8 mouse cellular contexts compared by ENCODE assay signal in the genomic region with DNA sequence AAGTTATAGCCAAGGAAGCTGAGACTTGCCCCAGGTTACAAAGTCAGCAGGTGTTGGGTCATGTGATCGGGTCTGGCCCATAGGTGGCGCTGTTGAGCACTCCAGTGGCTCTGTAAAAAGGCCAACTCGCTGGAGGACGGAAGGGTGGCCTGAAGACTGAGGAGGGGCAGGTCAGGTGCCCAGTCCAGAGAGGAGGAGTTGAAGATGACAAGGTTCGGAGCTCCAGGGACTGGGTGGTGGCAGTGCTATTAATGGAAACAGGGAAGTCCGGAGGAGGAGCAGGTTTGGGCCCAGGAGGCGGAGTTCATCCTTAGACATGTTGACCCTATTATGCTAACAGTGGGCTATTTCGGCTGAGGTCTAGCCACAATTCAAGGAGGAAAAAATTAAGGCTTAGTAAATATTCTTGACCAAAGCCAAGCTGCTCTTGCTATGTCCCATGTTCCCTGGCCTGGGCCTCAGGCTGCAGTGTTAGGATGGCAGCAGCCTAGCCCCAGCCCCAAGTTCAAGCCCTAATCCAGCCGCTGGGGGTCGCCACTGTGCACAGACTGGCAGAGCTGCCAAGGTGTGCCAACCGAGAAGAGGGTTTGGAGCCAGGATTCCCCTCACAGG.
DNase-seq lines count a peak whose midpoint lies in the region; ATAC-seq and TF ChIP-seq lines count a peak whose summit lies in the region.

No protein-coding gene starts in this region.

- no peak overlapping the region for H3K27ac ChIP-seq in MEL (ENCODE audit: control insufficient read depth, low read depth, low read length)
- H3K27ac ChIP-seq in hindbrain, embryonic 10.5 days = peak overlapping the region; percentile 74
- peak overlapping the region; percentile 70 for H3K27ac ChIP-seq in lung, embryonic 15.5 days

- H3K4me2 ChIP-seq in lung, embryonic 15.5 days = peak overlapping the region; percentile 39

- peak; percentile 68 for TF ChIP-seq RAD21 in MEL (IDR thresholded peaks at IDR 0.05; ENCODE audit: low read depth, low read length)

- peak overlapping the region; percentile 62 for H3K9ac ChIP-seq in MEL (ENCODE audit: control insufficient read depth, low read depth, low read length, poor library complexity, severe bottlenecking)
- H3K9ac ChIP-seq in lung, embryonic 15.5 days = no peak overlapping the region

- DNase-seq in MEL (ENCODE audit: low read depth, low spot score) = peak; percentile 91
- peak; percentile 89 to 94 for DNase-seq in cerebellum, adult 18-20 months
- DNase-seq in forelimb bud, embryonic 11.5 days (ENCODE audit: low read depth, low spot score) = peak; percentile 83
- DNase-seq in hindbrain, embryonic 10.5 days (ENCODE audit: low spot score) = peak; percentile 84
- DNase-seq in layer of hippocampus, adult 8-10 months (ENCODE audit: low spot score in 2 of 2) = peak; percentile 81
- peak; percentile 64 to 71 for DNase-seq in thymus, adult 18-20 months

- H3K36me3 ChIP-seq in MEL (ENCODE audit: control insufficient read depth in 1 of 2, insufficient read depth in 2 of 2, low read length in 2 of 2) = no peaks in the 10 kb centered on the region
- H3K36me3 ChIP-seq in hindbrain, embryonic 10.5 days = peaks cover 6% of the 10 kb centered on the region; the same call in 1 of the 2 replicates
- no peaks in the 10 kb centered on the region for H3K36me3 ChIP-seq in lung, embryonic 15.5 days

- peak overlapping the region; percentile 51 to 66 for H3K4me3 ChIP-seq in MEL (ENCODE audit: control insufficient read depth in 1 of 2, insufficient read depth in 1 of 2, low read depth in 2 of 2, low read length in 2 of 2)
- peak overlapping the region; percentile 16; the same call in 1 of the 2 replicates for H3K4me3 ChIP-seq in hindbrain, embryonic 10.5 days
- 0 out of 2 replicates have a peak overlapping the region, but pooled peaks have one; percentile 8 for H3K4me3 ChIP-seq in lung, embryonic 15.5 days

- H3K79me2 ChIP-seq in MEL (ENCODE audit: control insufficient read depth, insufficient read depth, low read length, poor library complexity) = no peaks in the 10 kb centered on the region

- WGBS in hindbrain, embryonic 10.5 days = 19% methylated on average over 11 of the region's 11 CpGs
- 16% methylated on average over 11 of the region's 11 CpGs for WGBS in lung, embryonic 15.5 days

- ATAC-seq in lung, embryonic 15.5 days (ENCODE audit: borderline replicate concordance, extremely low read depth, low FRiP score, low TSS enrichment) = peak; percentile 40; the same call in 1 of the 2 replicates
- peak; percentile 63 for ATAC-seq in neutrophil, adult 5-6 weeks (ENCODE audit: extremely low read depth, insufficient number of reproducible peaks, low FRiP score, poor library complexity, severe bottlenecking)

- no peaks in the 10 kb centered on the region for H3K27me3 ChIP-seq in MEL (ENCODE audit: control insufficient read depth in 1 of 2, insufficient read depth in 2 of 2, low read length in 2 of 2)
- H3K27me3 ChIP-seq in hindbrain, embryonic 10.5 days (ENCODE audit: insufficient read depth, poor library complexity, severe bottlenecking) = peaks cover 9% of the 10 kb centered on the region; the same call in 1 of the 2 replicates
- H3K27me3 ChIP-seq in lung, embryonic 15.5 days = no peaks in the 10 kb centered on the region

- TF ChIP-seq EP300 in MEL (IDR thresholded peaks at IDR 0.05; ENCODE audit: low read depth in 1 of 2, low read length in 2 of 2) = no peak

- TF ChIP-seq CTCF in MEL (IDR thresholded peaks at IDR 0.05 in 2 of 3, conservative IDR thresholded peaks at IDR 0.05 in 1 of 3; ENCODE audit: control insufficient read depth in 1 of 3, insufficient read depth in 1 of 3, low read depth in 2 of 3, low read length in 3 of 3, poor library complexity in 1 of 3, severe bottlenecking in 1 of 3) = peak; percentile 92 to 99 (median 98)

- no peaks in the 10 kb centered on the region for H3K4me1 ChIP-seq in MEL (ENCODE audit: control insufficient read depth in 1 of 2, insufficient read depth in 2 of 2, low read length in 2 of 2)
- peaks cover 66% of the 10 kb centered on the region for H3K4me1 ChIP-seq in hindbrain, embryonic 10.5 days (replicated peaks)
- peaks cover 40% of the 10 kb centered on the region for H3K4me1 ChIP-seq in lung, embryonic 15.5 days

- TF ChIP-seq POLR2A in MEL (IDR thresholded peaks at IDR 0.05; ENCODE audit: control insufficient read depth in 1 of 2, insufficient read depth in 1 of 2, low read depth in 1 of 2, low read length in 2 of 2, poor library complexity in 1 of 2) = no peak

- no peaks in the 10 kb centered on the region for H3K9me3 ChIP-seq in MEL (replicated peaks; ENCODE audit: insufficient read depth, low read length)
- H3K9me3 ChIP-seq in hindbrain, embryonic 10.5 days = no peaks in the 10 kb centered on the region
- no peaks in the 10 kb centered on the region for H3K9me3 ChIP-seq in lung, embryonic 15.5 days

TF ChIP-seq in MEL, 35 proteins besides CTCF, POLR2A, EP300 and RAD21:
- TF ChIP-seq USF1 (IDR thresholded peaks at IDR 0.05; ENCODE audit: low read depth, low read length) (peak; percentile 96), USF2 (IDR thresholded peaks at IDR 0.05; ENCODE audit: borderline replicate concordance in 1 of 2, insufficient read depth in 1 of 2, low read depth in 1 of 2, low read length in 2 of 2) (peak; percentile 59 to 83; a peak in 3 of 4 replicates), ZC3H11A (IDR thresholded peaks at IDR 0.05; ENCODE audit: low read depth, low read length) (peak; percentile 71), MXI1 (IDR thresholded peaks at IDR 0.05; ENCODE audit: low read depth, low read length) (no peak), MYC (IDR thresholded peaks at IDR 0.05; ENCODE audit: low read depth, low read length) (0 out of 2 replicates have a peak, but pooled peaks have one; percentile 50), TCF12 (IDR thresholded peaks at IDR 0.05; ENCODE audit: low read depth, low read length) (no peak), SMC3 (IDR thresholded peaks at IDR 0.05; ENCODE audit: low read depth, low read length) (peak; percentile 87), MAZ (IDR thresholded peaks at IDR 0.05; ENCODE audit: low read depth, low read length) (peak; percentile 22; the same call in 1 of the 2 replicates)
TF ChIP-seq in MEL: peak in this region for 6.

Comparison
In these comparisons a context has a peak if more than half of its experiments do, and no peak if none do; other contexts are left out.
1. H3K4me3 ChIP-seq: peak in every context shown above with its lines; median percentile 58 in MEL; 16 in hindbrain, embryonic 10.5 days; 8 in lung, embryonic 15.5 days.